Mouse (Mus musculus) left cerebral cortex, postnatal 10 days (tissue): Measurements from ENCODE around the gene Myo1e. TPM values are rescaled to one million over a fixed set of nuclear protein-coding genes. Genes with fewer than 3 reads are reported as not detected.
A peak's percentile ranks its signal among the peaks of the same experiment; 100 is the strongest.

Source experiments
- DNase-seq, 2 experiments: peaks; one replicate each; pipeline ENCODE4 v3.0.0; 2021 to 2022; ENCODE audit warnings: low spot score in 2 of 2, mixed read lengths in 1 of 2; ENCODE audit errors: extremely low spot score in 1 of 2
- intact Hi-C: fragments of 180-260 bp; cut with DNase I; formaldehyde crosslinking; loops from one replicate; pipeline ENCODE4 v1.15.1; 2025
- total RNA-seq, 2 experiments: library from RNA; stranded (reverse); gene quantifications; 2 replicates each; pipeline ENCODE4 v1.2.3; 2021

The Myo1e gene
- total RNA-seq, result 1 to 10 TPM; 7.6 to 9.9 TPM

DNA sequence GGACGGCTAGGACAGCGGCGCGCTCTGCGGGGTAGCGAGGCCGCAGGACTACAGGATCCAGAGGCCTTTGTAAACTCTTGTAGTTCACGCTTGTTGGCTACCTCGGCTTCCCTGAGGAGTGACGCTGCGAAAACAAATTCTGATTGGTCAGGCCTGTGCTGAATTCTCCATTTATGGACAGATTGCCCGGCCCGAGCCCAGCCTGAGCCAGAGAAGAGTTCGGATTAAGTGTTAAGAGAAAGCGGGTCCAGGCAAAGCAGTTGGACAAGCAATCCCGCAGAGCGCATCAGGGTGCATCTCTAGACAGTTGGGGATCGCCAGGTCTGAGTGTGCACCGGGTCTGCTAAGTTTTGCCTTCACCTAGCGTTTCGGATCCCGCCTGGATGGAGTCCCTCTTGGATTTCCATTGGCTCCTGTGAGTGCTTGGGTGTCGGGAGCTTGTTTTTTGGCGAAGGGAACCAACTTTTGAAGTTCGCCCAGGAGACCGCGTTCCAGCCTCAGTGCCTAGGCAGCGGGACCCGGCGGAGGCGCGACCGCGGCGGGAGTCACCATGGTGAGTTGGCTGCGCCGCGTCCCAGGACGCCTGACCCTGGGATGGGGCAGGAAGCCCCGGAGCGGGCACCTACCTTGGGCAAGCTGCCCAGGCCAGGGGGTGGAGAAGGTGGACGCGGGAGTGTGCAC is at the start of gene Myo1e:
Gene Myo1e, plus strand, starts transcription at position 200 of the 681 bp plus-strand sequence.
- DNase-seq, result peak; percentile 89 to 92
- intact Hi-C loops, result loop anchor here (5.0 kb wide), 1 partner anchor 185 kb away; no protein-coding TSS in a partner anchor

DNA sequence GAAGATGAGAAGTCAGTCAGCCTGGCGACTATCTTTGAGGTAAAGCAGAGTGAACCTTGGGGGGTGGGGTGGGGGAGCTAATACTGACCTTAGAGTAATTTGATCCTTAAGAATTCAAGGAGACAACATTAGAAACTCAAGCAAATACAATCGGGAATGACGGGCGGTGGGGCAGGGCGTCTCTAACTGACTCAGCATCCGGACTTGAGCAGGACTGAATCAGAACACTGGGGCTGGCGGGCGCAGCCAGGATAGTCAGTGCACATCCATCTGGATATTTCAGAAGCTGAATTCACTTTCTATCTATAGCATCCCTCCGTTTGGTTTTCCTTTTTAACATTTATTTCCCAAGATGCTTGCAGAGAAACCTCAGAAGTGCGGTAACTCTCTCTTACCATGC is 47.1 kb upstream of the Myo1e start:
- intact Hi-C loops, result no loop called here
- peak; percentile 49 to 50 for DNase-seq

DNA sequence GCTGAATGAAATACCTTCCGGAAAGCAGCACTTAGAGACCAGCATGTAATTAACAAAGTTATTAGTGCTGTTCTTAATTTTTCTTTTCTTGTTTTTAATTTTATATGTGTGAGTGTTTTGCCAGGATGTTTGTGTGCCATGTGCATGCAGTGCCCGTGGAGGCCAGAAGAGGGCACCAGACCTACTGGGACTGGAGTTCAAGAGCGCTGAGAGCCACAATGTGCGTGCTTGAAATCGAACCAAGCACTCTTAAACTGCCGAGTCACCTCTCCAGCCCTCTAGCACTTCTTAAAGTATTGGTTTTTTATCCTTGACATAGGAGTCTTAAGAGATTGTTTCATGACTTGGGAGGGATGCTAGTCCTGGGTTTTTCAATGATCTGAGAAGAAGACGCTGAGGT is 38.2 kb upstream of the Myo1e start:
- DNase-seq, result no peak
- intact Hi-C loops, result no loop called here

DNA sequence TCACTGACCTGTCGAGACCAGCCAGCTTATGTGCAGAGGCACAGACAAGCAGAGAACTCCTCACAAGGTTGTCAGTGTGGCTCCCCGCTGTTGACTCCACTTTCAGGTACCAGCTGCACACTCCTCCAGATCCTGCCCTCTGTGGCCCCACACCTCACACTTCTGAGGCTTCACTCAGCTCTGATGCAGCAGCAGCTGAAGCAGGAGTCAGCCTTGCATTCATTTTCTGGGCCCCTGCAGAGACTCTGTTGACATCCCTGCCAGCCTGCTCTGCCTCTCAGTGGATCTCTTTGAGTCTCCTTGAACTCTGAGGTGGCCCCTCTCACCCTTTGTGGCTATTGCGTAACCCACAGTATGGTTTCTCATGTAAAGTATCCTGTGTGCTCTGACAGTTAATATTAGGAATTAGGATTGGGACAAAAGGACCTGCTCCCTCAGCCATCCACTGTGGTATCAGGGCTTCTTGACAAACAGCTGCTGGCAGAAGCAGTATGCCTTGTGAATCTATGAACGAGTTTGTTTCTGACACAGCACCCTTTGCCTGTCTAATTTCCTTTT is 32.8 kb upstream of the Myo1e start:
- no peak for DNase-seq
- intact Hi-C loops, result no loop called here

DNA sequence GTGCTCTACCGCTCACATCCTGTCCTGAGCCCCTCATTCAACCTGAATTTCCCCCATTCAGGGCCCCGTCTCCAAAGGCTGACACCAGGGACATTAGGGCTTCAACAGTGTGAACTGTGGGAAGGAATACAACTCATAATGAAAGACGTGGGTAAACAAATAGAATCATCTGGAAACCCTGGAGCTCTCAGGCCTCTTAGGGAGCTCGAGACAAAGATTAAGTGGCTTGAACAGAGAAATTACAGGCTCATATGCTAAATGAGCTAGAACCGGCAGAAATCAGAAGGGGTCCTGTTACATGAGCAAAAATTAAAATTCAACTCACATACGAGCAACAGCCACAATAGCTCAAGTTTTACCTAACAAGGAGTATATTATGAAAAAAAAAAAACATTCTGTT is 32.3 kb upstream of the Myo1e start:
- intact Hi-C loops, result no loop called here
- DNase-seq, result no peak

DNA sequence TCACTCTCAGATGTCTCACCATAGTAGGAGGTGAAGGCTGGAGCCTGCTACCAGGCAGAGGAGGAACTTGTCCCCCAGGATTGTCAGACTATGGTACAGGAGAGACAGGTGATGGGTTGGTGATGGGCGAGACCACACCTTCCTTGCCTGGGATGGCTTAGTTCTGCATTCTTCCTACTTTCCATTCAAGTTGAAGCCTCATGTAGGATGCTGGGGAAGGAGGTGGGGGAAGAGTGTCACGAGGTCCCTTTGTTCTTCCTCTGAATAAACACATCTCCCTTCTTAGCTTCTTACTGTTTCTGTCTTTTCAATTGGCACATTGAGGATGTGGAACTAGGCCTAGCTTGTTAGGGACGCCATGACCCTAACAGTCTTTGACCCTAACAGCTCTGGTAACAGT is 30.9 kb upstream of the Myo1e start:
- no peak for DNase-seq
- intact Hi-C loops, result no loop called here

DNA sequence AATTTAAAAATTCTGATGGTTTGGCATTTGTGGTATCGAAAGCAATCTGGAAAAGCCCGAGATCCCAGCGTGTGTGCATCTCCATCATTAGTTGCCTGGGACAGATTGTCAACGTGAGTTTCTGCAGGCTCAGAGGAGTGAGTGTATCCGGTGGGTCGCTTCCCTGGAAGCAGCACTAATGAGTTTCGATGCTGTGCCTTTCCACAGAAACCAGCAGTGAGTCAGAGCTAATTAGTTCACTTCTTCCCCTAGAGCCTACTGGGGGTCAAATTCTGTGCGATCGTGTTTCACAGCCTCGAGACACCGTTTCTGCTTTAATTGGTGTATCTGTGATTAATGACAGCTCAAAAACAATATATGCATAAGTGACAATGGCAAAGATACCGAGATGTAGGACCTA is 25.4 kb upstream of the Myo1e start:
- no peak for DNase-seq
- intact Hi-C loops, result no loop called here

DNA sequence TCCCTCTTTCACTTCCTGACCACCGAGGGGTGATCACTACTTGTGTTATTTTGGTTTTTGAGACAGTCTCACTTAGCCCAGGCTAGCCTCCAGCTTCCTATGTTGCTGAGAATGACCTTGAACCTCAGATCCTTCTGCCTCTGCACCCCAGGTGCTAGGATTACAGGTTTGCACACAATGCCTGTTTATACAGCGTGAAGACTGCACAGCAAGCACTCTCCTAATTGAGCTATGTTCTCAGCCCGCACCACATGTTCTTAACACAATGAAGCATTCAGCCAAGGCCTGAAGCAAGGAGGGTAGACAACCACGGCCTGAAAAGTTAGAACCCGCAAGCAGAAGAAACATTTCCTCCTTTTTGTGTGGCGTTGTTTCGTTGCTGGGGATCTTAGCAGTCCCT is 24.5 kb upstream of the Myo1e start:
- intact Hi-C loops, result no loop called here
- no peak for DNase-seq

DNA sequence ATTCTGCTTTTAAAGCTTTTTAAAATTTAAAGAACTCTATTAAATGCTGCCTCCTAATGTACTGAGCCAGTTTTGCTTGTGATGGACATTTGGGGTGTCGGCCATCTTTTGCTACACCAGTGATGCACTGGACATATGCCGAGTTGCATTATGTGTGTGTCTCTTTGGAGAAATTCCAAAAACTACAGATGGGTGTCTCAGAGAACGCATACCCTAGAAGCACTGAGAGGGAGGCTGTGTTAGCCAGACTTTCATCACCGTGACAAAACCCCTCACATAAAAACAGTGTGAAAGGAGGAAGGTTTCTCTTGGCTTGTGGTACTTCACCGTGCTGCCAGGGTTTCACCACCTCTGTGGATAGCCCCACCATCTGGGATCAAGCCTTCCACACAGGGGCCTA is 14.8 kb upstream of the Myo1e start:
- no peak for DNase-seq
- intact Hi-C loops, result no loop called here

DNA sequence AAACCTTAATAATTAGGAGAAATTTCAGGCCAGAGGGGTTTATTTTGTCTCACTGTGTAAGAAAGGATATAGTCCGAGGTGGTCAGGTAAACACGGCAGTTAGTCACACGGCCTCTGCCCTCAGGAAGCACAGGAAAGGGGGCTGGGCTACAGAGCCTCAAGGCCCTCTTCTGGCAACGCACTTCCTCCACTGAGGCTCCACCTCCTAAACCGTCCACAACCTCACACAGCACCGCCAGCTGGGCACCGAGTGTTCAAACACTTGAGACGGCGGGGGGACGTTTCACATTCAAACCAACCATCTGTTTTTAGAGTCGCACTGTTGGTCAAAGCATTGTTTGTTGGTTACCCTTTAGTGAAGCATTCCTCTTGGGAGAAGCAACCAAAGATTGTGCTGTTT is 12.5 kb upstream of the Myo1e start:
- intact Hi-C loops, result no loop called here
- DNase-seq, result peak in 1 of 2 experiments; percentile 36

DNA sequence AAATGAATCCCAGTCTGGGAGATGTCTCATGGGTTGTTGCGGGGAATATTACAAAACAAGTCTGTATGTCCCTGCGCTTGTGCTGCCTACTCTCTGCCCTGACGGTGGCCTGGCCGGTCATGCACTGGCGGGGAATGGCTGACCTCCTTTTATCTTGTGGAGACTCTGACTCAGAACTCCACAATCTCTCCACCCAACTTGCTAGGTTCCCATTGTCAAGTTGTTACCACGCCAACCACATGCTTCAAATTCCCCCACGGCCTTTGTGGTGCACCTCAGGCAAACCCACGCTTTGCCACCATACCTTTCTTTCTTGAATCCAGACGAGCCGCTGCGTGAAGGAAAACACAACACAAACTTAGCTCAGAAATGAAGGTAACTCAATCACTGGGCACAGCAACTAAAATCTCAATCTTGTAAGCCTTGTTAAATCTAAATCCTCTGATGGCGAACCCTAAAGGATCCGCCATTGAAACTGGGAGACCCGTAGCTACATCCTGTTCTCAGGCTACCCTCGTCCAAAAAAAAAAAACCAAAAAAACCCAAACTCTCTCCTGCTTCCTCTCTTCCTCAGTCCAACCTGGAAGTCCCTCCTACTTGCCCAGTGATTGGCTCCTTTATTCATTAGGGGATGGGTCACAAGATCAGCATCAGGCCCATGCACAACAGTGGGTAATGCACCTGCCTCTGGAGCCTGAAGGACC is 10.0 kb upstream of the Myo1e start:
- intact Hi-C loops, result no loop called here
- DNase-seq, result no peak

DNA sequence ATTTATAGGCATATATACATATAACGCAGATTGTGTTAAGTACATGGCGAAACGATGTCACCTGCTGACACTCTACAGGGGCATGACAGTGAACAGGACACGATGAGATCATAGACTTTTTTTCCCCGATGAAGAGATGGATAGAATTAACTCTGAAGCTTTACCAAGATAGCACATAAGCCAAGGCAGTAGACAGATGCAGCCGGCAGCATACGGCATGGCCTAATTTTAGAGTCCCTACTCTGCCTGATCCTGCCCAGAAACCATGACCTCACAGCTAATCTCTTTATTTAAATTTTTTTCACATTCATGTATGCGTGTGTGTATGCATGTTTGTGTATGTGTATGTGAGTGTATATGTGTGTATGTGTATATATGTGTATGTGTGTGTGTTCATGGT is 9.2 kb upstream of the Myo1e start:
- DNase-seq, result no peak
- intact Hi-C loops, result no loop called here

DNA sequence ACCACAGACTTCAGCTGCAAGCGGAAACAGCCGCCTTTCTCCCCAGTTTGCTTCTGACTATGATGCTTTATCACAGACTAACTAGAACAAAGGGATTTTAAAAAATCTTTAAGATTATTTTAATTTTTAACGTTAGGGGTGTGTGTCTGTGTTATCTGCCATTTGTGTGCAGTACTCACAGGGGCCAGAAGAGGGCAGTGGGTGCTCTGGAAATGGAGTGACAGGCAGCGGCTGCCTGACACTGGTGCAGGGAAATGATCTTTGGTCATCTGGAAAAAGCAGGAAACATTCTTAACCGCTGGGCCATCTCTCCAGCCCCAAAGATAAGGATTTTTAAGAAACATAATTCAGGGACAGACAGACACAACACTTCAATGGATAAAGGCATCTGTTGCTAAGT is 4.4 kb upstream of the Myo1e start:
- intact Hi-C loops, result no loop called here
- peak in 1 of 2 experiments; percentile 53 for DNase-seq

DNA sequence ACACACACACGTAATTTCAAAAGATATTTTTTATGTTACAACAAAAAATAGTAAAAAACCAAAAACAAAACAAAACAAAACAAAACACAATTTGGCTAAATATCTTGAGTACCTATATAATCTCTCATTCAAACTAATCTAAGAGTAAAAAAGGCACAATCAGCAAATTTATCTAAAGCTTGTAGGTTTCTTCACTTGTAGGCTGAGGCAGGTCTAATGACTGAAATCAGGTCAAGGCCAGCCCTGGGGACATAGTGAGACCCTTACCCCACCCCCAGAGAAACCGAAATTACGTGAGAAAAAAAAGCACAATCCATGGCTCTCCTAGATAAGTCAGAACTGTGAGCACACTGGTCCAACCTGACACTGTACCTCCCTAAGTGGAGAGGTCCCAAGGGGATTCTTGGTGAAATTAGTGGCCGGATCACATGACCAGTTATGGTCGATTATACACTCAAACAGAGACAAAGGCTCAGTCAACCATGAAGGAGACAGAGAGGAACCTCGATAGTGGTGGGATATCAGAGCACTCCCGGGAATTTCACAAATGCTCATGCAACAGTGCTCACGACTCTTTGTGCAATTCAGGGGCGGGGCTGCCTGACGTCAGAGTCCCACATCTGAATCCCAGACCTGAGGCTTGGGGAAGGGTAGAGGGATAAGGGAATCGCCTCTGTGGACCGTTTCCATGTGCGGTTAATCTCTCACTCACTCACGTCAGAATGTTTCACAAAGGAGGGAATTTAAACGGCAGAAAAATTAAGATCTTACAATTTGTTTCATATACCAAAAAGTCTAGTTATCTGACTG is 3.7 kb upstream of the Myo1e start:
- intact Hi-C loops, result no loop called here
- no peak for DNase-seq

DNA sequence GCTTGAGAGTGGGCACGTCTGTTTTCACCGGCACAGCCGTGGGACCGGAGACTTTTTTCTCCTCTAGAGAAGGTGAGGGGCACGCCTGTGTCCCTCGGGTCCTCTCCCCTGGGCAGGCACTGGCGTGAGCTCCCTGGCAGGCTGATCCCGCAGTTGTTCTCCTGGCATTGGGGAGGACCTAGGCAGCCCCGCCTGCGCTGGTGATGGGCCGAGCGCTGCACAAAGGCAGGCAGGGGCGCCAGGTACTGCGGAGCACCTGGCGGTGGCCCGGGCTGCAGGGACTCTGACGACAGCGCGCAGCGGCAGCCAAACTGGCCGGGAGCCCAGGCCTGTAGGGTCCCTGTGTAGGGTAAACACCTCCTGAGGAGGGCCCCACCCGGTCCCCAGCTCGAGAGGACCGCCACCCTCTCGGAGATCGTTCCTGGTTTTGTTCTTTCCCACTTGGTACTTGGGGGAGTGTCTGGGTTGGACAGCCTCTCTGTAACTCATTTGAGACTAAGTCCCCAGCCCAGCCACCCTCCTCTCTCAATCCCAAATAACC is 901 bp downstream of the Myo1e start:
- intact Hi-C loops, result loop anchor here (5.0 kb wide), 1 partner anchor 184 kb away; no protein-coding TSS in a partner anchor
- peak in 1 of 2 experiments; percentile 51 for DNase-seq

DNA sequence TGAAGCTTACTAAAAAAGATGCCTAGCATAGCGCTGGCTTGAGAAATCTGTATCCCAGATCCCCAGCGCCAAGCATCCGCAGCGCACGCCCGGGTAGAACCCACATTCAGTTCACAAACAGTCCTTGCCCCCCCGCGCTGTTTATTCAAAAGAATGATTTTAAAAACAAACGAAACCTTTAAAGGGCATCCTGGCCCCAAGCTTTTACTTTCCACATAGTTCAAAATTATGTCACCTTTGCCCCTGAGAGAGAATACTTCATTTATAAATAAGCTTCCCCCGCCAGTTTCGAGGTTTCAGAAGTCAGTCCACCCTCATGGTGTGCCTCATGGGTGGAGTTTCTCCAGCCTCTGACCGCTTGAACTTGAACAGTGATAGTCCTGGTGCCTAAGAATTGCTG is 1.6 kb downstream of the Myo1e start:
- intact Hi-C loops, result loop anchor here (5.0 kb wide), 1 partner anchor 184 kb away; no protein-coding TSS in a partner anchor

DNA sequence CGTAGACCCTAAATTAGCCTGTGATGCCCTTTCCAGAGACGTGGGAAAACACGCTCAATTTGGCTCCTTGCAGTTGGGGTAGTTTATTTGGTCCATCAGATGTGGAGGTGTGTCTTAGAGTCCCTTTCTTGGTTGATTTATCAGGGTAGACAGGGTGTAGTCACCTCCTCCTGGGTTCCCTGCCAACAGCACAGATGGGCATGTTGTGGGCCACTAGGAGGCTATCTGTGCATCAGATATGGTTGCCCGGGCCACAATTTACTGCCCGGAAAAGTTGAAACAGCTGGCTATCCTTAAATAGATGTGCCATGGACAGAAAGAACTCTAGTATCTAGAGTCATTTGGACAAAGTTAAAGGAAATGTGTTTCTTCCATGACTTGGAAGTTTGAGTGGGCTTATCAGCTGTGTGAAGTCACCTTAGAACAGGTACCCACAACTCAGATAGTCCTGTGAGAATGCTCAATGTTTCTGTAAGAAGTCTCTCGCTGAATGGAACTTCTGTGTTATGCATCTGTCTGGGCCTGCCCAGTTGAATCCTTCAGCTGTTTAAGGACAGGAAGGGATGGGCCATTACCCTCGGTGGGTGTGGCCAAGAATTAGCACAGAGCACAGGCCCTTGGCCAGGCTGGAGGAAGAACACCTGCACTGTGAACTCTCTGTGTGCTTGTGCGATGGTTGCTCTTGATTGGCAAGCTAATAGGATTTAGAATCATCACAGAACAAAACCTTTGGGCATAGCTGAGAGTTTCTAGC is 2.3 kb downstream of the Myo1e start:
- DNase-seq, result no peak
- intact Hi-C loops, result loop anchor here (5.0 kb wide), 1 partner anchor 183 kb away; no protein-coding TSS in a partner anchor

More for the DNA sequence above, 1.6 kb downstream of the Myo1e start:
- no peak for DNase-seq

DNA sequence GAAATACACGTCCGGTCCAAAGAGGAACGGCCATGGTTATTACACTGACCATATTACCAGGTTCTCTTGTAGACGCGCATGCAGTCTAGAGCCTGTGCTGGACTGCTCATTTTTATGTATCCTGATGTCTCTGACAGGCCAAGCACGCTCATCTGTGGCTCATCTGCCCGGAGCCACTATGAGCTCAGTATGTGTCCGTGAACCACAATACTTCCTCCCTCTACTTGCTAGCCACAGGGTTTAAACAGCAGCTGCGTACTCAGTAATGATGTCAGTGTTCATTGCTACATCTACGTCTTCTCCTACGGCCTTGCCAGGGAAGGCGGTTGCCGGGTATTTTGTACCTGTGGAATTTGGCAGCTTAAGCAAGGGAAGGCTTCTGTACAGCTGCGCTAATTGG is 4.5 kb downstream of the Myo1e start:
- intact Hi-C loops, result no loop called here
- DNase-seq, result no peak
